Mouse (Mus musculus) spleen, adult 2 months (tissue): ENCODE measurements around the gene Rps19bp1. TPM values are rescaled to one million over a fixed set of nuclear protein-coding genes. Genes with fewer than 3 reads are reported as not detected.

ENCODE experiments used
- DNase-seq, 2 experiments: peaks; one replicate each; pipeline versions ENCODE4 v3.0.0 to v3.0.0-alpha.2; 2012 to 2021; ENCODE audit warnings: low spot score in 2 of 2, low read depth in 1 of 2
- H3K27ac ChIP-seq: fragments of 200-500 bp; 2 replicates; pipeline ENCODE4 v1.5.1; 2012; ENCODE audit warnings: low read length, inconsistent platforms; ENCODE audit not compliant: insufficient read depth
- H3K27me3 ChIP-seq: fragments of 200-500 bp; 2 replicates; pipeline ENCODE4 v1.6.1; 2012; ENCODE audit warnings: mild to moderate bottlenecking, moderate library complexity, low read length, inconsistent platforms; ENCODE audit not compliant: control insufficient read depth, insufficient read depth
- H3K36me3 ChIP-seq: fragments of 200-500 bp; 2 replicates; pipeline ENCODE4 v1.6.1; 2012; ENCODE audit warnings: mild to moderate bottlenecking, low read length, inconsistent platforms; ENCODE audit not compliant: control insufficient read depth, insufficient read depth
- H3K4me1 ChIP-seq: fragments of 200-500 bp; 2 replicates; pipeline ENCODE4 v1.6.1; 2011; ENCODE audit warnings: inconsistent platforms; ENCODE audit not compliant: control insufficient read depth, insufficient read depth, insufficient read length
- H3K4me3 ChIP-seq: fragments of 200-500 bp; 2 replicates; pipeline ENCODE4 v1.5.1; 2011; ENCODE audit warnings: mild to moderate bottlenecking, inconsistent platforms; ENCODE audit not compliant: insufficient read depth, insufficient read length; ENCODE audit errors: extremely low read depth
- CTCF ChIP-seq: fragments of 200-500 bp; IDR thresholded peaks from 2 replicates; pipeline ENCODE4 v1.5.1; 2011; ENCODE audit warnings: mild to moderate bottlenecking, inconsistent platforms; ENCODE audit not compliant: insufficient read depth, insufficient read length, insufficient replicate concordance; ENCODE audit errors: extremely low read depth
- POLR2A ChIP-seq: fragments of 200-500 bp; IDR thresholded peaks from 2 replicates; pipeline ENCODE4 v1.6.1; 2011; ENCODE audit warnings: low read depth, low read length, inconsistent platforms
- WGBS: fragments of 180-500 bp; shearing (Covaris S2); methylation state at CpG from one replicate; pipeline ENCODE4 v1.1.7; 2018; 5-methylcytosine and 5-hydroxymethylcytosine counted together
- polyA plus RNA-seq: library from polyadenylated mRNA; depleted of rRNA; stranded (reverse); fragments of >200 nt; gene quantifications from 2 replicates; pipeline ENCODE4 v1.2.3, GENCODE M21; 2012

The Rps19bp1 gene
- polyA plus RNA-seq, 1 experiment, result 10.4 TPM

DNA sequence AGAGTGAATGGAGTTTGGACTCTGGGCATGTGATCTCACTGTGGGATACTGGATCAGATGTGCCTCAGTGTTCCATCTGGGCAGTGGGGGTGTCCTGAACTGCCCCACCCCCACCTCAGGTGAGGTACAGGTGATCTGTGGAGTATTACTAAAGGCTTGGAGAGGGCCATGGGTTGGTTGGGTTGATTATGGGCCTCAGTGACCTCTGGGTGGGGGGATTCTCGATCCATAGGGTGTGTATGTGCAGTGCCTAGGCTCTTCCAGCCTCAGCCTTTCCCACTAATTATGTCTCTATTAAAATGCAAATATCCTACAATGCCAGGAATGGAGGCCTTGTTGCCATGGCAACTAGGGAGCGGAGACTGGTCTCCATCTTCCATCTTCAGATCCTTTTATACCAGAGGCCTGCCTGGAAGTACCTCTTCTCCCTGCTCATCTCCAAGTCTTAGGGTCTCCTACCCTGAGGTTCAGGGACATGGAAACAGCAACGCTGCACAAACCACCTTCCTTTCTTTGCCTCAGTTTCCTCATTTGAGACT is 7.8 kb upstream of the Rps19bp1 start:
- Histone ChIP-seq H3K36me3 (no peaks in the 10 kb centered on the region), H3K27me3 (0 out of 2 replicates have a peak, but pooled peaks cover 2% of the 10 kb centered on the region), H3K27ac (no peak overlapping the region), H3K4me3 (no peak overlapping the region), H3K4me1 (no peaks in the 10 kb centered on the region)
- TF ChIP-seq POLR2A (no peak), CTCF (no peak)
- WGBS, result 79% methylated on average over 3 of the region's 3 CpGs
- no peak for DNase-seq

DNA sequence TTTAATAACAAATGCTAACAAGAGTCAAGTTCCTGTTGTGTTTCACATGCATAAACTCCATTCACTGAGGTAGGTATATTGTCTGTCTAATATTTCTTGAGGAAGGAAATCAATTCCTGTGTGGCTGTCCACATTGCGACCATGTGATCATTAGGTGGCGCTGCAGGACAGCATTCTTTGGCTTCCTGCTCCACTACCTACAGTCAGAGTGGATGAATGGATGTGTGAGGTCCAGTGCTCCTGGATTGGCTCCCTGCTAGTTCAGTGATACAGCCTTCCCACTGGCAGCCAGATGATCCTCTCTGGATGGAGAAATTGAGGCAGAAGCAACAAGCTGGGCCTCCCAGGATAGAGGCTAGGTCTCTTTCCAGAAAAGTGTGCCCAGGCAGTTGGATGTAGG is 2.2 kb upstream of the Rps19bp1 start:
- Histone ChIP-seq H3K27ac (no peak overlapping the region), H3K4me3 (no peak overlapping the region), H3K27me3 (no peaks in the 10 kb centered on the region), H3K36me3 (no peaks in the 10 kb centered on the region), H3K4me1 (peaks cover 6% of the 10 kb centered on the region; the same call in 1 of the 2 replicates)
- 0% methylated on average over 2 of the region's 2 CpGs for WGBS
- peak; percentile 75; the same call in 1 of the 2 replicates for TF ChIP-seq CTCF
- no peak for TF ChIP-seq POLR2A
- peak; percentile 51 to 69 for DNase-seq

DNA sequence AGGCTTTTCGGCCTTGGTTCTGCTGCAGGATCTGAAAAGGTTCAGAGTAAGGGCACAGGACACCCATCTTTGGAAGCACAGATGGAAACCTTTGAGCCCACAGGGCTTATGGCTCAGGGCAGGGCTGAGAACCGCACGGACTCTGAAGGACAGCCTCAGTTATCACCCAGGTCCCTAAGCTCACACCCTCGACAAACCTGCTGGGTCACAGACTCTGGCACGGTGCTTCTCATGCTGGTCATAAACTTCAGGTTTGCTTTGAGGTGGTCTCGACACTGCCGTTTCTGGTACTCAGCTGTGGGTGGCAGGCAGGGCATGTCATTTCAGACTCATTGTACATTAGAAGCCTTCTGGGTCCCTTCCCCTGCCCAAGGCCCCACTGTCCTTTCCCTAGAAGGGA is 3.0 kb downstream of the Rps19bp1 start:
- WGBS, result 87% methylated on average over 7 of the region's 7 CpGs
- H3K27ac ChIP-seq, result no peak overlapping the region
- DNase-seq, result no peak
- no peak for TF ChIP-seq POLR2A
- TF ChIP-seq CTCF, result no peak
- peaks cover 26% of the 10 kb centered on the region for H3K36me3 ChIP-seq
- H3K4me3 ChIP-seq, result no peak overlapping the region
- H3K4me1 ChIP-seq, result peaks cover 11% of the 10 kb centered on the region; the same call in 1 of the 2 replicates
- no peaks in the 10 kb centered on the region for H3K27me3 ChIP-seq

DNA sequence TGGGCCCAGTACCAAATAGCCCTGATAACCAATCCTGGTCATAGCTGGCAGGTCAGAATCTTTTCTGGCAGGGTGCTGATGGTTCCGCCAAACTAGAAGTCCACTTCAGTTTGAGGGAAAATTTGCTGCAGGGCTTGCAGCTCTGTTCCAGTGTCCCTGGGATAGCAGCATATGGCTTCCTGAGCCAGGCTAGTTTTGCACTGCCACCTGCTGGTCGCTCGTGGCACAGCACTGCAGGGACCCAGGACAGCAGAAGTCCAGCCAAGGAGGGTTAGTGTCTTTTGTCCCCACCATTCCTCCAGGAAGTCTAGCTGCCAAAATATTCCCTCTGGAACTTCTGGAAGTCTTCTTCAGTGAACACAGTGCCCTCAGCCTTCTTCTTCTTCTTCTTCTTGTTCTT is 3.4 kb downstream of the Rps19bp1 start:
- H3K27me3 ChIP-seq, result no peaks in the 10 kb centered on the region
- H3K4me3 ChIP-seq, result no peak overlapping the region
- H3K4me1 ChIP-seq, result peaks cover 11% of the 10 kb centered on the region; the same call in 1 of the 2 replicates
- H3K36me3 ChIP-seq, result peaks cover 27% of the 10 kb centered on the region
- DNase-seq, result peak in 1 of 2 experiments; percentile 78
- 23% methylated on average over 3 of the region's 3 CpGs for WGBS
- H3K27ac ChIP-seq, result no peak overlapping the region
- peak; percentile 94 for TF ChIP-seq CTCF
- no peak for TF ChIP-seq POLR2A

DNA sequence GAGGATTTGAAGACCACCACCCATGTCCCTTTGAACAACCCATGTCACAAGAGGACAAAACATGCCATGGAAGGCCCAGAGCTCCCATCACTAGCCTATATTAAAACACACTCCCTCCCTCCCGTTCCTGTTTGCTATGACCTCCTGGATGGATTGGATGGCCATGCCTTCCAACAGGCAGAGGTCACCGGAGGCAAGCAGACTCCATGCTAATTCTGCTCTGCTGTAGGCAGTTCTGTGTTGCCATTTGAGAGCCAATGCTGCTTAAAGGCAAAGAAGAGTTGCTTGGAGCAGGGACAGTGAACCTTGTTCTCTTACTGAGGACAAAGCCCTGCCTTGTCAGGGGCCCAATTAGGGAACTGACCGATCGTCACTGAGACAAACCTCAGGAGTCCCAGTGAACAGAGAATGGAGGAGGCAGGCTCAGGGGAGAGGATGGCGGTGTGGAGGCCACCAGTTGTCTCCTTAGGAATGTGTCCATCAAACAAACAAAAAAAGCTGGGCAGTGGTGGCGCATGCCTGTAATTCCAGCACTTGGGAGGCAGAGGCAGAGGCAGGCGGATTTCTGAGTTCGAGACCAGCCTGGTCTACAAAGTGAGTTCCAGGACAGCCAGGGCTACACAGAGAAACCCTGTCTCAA is 4.6 kb downstream of the Rps19bp1 start:
- DNase-seq, result no peak
- no peak overlapping the region for H3K4me3 ChIP-seq
- no peaks in the 10 kb centered on the region for H3K27me3 ChIP-seq
- 88% methylated on average over 8 of the region's 8 CpGs for WGBS
- TF ChIP-seq CTCF, result no peak
- TF ChIP-seq POLR2A, result no peak
- peaks cover 27% of the 10 kb centered on the region for H3K36me3 ChIP-seq
- no peak overlapping the region for H3K27ac ChIP-seq
- peaks cover 11% of the 10 kb centered on the region; the same call in 1 of the 2 replicates for H3K4me1 ChIP-seq

DNA sequence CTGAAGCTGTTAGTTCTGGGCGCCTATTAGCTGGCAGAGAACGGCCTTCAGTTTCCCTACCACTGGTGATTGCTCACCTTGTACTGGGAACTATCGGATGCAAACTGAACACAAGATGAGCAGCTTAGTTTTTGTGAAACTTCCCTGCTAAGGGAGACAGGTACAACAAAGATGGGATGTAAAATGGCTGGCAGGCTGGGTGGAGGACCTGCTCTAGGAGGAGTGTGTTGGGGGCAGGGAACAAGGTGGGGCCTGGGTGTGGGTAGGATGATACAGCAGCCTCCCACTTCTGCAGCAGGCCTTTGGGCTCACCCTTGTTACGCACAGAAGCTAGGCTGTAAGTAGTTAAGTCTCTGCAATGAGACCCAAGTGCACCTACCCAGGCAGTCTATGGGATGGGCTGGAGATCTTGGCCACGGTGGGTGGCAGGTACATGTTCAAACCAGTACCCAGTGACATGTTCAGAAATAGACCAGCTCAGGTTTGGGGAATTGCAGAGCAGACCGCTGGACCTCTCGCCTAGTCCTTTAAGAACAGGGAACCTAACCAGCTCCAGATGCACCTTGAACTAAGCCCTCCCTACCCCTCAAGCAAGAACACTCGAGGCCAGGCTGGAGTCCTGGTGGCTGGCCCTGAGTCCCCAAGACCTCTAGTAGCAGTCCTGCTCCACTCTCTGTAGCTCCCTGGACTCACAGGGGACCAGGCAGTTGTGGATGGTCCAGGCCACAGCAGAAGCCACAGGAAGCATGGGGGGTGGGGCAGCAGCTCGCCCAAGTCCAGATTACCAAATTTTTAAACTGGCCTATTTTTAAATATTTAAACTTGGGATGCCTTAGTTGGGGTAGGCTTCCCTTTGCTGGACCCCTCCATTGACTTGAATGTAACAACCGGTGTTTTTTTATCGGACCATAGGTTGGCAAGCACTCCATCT is 5.6 kb downstream of the Rps19bp1 start:
- Histone ChIP-seq H3K4me3 (no peak overlapping the region), H3K4me1 (peaks cover 13% of the 10 kb centered on the region; the same call in 1 of the 2 replicates), H3K27me3 (no peaks in the 10 kb centered on the region), H3K27ac (peak overlapping the region; percentile 33; the same call in 1 of the 2 replicates), H3K36me3 (peaks cover 27% of the 10 kb centered on the region)
- DNase-seq, result no peak
- TF ChIP-seq CTCF (no peak), POLR2A (no peak)
- WGBS, result 75% methylated on average over 11 of the region's 11 CpGs
